Mouse (Mus musculus): ENCODE results near the gene Ckap5. TPM values are rescaled to one million over a fixed set of nuclear protein-coding genes. Genes with fewer than 3 reads are reported as not detected.

The Ckap5 gene
- polyA plus RNA-seq, 1 experiment from 2014 or later, result 153 TPM

DNA sequence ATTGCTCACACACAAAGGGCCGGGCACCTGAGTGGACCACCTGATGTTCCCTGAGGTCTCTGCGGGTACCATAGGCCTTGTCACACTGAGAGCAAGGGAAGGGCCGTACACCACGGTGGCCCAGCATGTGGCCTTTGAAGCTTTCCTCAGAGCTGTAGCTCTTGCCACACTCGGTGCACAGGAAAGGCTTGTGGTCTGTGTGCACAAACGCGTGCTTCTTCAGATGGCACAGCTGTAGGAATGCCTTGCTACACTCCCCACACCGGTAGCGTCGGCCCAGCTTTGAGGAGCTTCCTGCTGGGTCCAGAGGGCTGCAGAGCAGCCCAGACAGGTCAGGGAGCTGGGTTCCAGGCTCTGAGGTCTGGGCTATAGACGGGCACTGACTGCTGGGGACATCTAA lies 119.2 kb downstream of the Ckap5 start:
- Histone ChIP-seq H3K27ac (no peak overlapping the region), H3K4me2 (replicated peaks) (no peak overlapping the region), H3K9me3 (no peaks in the 10 kb centered on the region), H3K4me3 (replicated peaks) (no peak overlapping the region), H3K9ac (replicated peaks) (no peak overlapping the region), H3K36me3 (peaks cover 65% of the 10 kb centered on the region), H3K4me1 (replicated peaks) (peaks cover 14% of the 10 kb centered on the region), H3K27me3 (no peaks in the 10 kb centered on the region)
- WGBS, result 94% methylated on average over 11 of the region's 11 CpGs
- no peak for ATAC-seq

DNA sequence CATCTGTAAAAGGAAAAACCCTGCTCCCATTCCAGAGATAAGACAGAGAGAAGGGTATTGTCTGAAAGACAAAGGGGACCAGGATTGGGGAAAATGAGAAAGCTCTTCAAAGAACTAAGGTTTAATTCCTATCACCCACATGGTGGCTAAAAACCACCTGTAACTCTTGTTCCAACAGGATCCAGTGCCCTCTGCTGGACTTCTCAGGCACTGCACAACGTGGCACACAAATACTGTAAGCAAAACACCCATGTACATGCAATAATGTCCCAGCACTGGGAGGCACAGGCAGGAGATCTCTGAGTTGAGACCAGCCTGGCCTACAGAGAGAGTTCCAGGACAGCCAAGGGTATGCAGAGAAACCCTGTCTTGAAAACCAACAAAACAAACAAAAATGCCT lies 120.2 kb downstream of the Ckap5 start:
- ATAC-seq, result no peak
- Histone ChIP-seq H3K27ac (no peak overlapping the region), H3K4me3 (replicated peaks) (no peak overlapping the region), H3K27me3 (no peaks in the 10 kb centered on the region), H3K4me1 (replicated peaks) (peaks cover 22% of the 10 kb centered on the region), H3K9me3 (no peaks in the 10 kb centered on the region), H3K36me3 (peaks cover 61% of the 10 kb centered on the region), H3K4me2 (replicated peaks) (no peak overlapping the region), H3K9ac (replicated peaks) (no peak overlapping the region)
- WGBS, result 20% methylated on average over 1 of the region's 1 CpGs

DNA sequence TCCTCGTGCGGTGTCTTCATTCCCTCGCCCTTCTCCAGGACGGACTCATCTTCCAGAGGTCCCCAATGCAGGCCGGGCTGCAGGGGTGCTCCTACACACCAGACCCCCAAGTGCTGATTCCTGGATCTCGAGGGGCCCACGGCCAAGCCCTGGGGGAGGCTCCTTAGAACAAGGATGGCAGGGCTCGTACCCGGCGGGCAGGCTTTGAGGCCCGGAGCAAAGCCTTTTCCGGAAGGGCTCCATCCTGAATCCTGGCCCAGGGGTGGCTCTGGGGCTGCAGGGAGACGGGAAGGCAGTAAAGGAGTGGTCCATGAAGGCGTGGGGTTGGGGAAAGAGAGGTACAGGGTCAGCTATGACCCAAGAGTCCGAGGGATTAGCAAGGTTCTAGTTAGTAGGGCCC lies 122.6 kb downstream of the Ckap5 start:
- peak overlapping the region; percentile 91 for H3K4me3 ChIP-seq (replicated peaks)
- peaks cover 33% of the 10 kb centered on the region for H3K4me1 ChIP-seq (replicated peaks)
- peak; percentile 7; the same call in 1 of the 2 replicates for ATAC-seq
- H3K27ac ChIP-seq, result peak overlapping the region; percentile 85
- peaks cover 48% of the 10 kb centered on the region for H3K36me3 ChIP-seq
- H3K9ac ChIP-seq (replicated peaks), result peak overlapping the region; percentile 94
- WGBS, result 4% methylated on average over 15 of the region's 15 CpGs
- no peaks in the 10 kb centered on the region for H3K9me3 ChIP-seq
- H3K27me3 ChIP-seq, result no peaks in the 10 kb centered on the region
- peak overlapping the region; percentile 100 for H3K4me2 ChIP-seq (replicated peaks)

DNA sequence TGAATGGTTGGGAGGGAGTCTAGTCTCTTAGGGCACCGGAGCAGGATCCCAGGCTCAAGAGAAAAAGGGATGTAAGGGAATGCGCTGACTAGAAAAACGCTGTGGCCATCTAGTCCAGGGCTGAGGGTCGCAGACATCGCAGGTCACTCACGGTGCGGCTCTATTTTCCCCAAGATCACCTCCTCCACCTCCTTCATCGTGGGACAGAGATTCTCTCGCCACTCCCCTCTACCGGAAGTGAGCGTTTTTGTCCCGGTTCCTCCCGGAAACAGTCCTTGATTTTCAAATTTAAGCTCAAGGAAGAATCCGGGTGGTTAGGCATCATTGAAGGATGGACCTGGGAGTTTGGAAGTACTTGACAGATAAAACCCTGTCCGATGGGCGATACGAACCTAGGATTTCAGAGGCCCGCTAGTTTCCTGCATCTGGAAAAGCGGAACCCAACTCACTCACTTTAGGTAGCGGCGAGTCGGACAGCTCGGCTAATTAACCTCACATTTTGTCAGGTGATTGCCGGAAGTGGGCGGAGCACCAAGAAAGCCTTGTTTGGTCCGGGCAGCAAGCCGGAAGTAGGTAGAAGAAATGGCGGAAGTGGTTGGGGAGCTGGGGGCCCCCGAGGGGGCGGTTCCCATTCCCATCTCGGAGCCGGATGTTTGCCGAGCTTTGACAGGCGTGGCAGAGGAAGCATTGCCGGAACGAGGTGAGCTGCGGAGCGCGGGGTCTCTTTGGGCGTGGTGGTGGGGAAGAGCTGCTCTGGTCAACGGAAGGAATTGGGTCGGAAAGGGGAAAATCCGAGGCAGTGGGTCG lies 123.2 kb downstream of the Ckap5 start, which contains the start of the genes Zfp408 and Arhgap1:
TSS of gene Zfp408 (minus strand) at position 239 of the 807 bp plus-strand sequence.
TSS of gene Arhgap1 (plus strand) at position 308 of the 807 bp plus-strand sequence.
- WGBS, result under 1% methylated on average over 44 of the region's 44 CpGs
- H3K9ac ChIP-seq (replicated peaks), result peak within 1 kb of the TSS; percentile 94

DNA sequence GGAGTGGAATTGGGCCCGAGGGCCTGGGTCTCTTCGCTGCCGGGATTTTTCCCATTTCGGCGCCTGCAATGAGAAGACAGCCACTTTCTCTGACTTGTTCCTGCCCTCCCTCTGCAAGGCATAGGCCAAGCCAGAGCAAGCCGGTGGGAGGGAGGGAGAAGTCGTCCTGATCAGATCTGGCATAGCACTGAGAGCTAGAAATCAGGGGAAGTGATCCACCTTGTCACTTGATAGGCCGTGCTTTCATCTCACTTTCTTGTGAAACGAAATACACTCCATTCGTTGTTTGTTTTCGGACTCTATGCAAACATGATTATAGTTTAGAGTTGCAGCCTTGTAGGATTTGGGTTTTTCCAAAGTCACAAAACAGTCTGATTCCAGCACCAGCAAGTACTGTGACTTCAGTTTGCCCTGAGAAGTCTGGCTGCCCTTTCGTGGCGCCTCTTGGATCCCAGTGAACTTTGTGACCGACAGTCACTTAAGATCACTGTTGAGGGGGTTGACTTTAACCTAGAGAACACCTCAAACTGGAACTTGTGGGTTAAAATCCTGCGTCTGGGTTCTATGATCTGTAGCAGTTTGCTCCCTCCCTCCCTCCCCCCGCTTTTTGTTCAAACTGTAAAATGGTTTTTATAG lies 123.9 kb downstream of the Ckap5 start:
- H3K4me3 ChIP-seq (replicated peaks), result peak overlapping the region; percentile 91
- peak overlapping the region; percentile 100 for H3K4me2 ChIP-seq (replicated peaks)
- peaks cover 48% of the 10 kb centered on the region for H3K36me3 ChIP-seq
- no peaks in the 10 kb centered on the region for H3K9me3 ChIP-seq
- peak; percentile 71 for ATAC-seq
- H3K4me1 ChIP-seq (replicated peaks), result peaks cover 33% of the 10 kb centered on the region
- H3K27ac ChIP-seq, result peak overlapping the region; percentile 74
- H3K9ac ChIP-seq (replicated peaks), result peak overlapping the region; percentile 68
- WGBS, result 18% methylated on average over 16 of the region's 16 CpGs
- H3K27me3 ChIP-seq, result no peaks in the 10 kb centered on the region

More for the DNA sequence above, 123.2 kb downstream of the Ckap5 start, which contains the start of the genes Zfp408 and Arhgap1:
- no peaks in the 10 kb centered on the region for H3K9me3 ChIP-seq
- peaks cover 33% of the 10 kb centered on the region for H3K4me1 ChIP-seq (replicated peaks)
- ATAC-seq, result peak; percentile 95
- H3K27me3 ChIP-seq, result no peaks in the 10 kb centered on the region
- peak within 1 kb of the TSS; percentile 91 for H3K4me3 ChIP-seq (replicated peaks)
- H3K27ac ChIP-seq, result peak within 1 kb of the TSS; percentile 85
- peak within 1 kb of the TSS; percentile 100 for H3K4me2 ChIP-seq (replicated peaks)
- H3K36me3 ChIP-seq, result peaks cover 48% of the 10 kb centered on the region

DNA sequence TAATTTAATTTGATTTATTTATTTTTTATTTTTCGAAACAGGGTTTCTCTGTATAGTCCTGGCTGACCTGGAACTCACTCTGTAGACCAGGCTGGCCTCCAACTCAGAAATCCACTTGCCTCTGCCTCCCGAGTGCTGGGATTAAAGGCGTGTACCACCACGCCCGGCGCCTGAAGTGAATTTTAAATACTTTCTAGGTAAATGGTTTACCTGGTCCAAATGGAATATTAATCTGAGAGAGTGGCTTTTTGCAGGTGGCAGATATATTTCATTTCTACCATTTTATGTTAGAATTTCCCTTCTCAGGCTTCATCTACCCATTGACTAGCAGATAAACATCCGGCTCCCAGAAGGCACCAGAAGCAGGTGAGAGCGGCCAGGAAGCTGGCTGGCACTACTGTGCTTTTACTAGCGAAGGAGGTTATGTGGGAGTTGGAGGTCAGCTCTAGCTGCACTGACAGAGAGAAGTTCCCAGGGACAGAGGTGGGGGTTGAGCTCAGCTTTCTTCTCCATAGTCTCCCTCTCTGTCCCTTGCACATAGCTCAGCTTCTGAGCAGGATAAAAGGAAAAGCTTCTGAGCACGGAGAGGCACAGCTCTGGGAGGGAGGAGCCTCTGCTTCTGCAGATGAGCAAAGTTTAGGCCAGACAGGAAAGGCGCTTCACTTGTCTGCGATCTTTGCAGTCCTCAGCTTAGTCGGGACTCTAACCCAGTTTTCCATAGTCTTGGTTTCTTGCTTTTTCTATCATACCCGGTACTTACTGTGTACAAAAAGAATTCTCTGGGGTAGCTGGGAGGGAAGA lies 125.1 kb downstream of the Ckap5 start:
- WGBS, result 90% methylated on average over 14 of the region's 14 CpGs
- Histone ChIP-seq H3K27ac (no peak overlapping the region), H3K27me3 (no peaks in the 10 kb centered on the region), H3K9ac (replicated peaks) (no peak overlapping the region), H3K9me3 (no peaks in the 10 kb centered on the region), H3K4me2 (replicated peaks) (no peak overlapping the region), H3K36me3 (peaks cover 48% of the 10 kb centered on the region), H3K4me1 (replicated peaks) (peaks cover 33% of the 10 kb centered on the region), H3K4me3 (replicated peaks) (no peak overlapping the region)
- ATAC-seq, result no peak

DNA sequence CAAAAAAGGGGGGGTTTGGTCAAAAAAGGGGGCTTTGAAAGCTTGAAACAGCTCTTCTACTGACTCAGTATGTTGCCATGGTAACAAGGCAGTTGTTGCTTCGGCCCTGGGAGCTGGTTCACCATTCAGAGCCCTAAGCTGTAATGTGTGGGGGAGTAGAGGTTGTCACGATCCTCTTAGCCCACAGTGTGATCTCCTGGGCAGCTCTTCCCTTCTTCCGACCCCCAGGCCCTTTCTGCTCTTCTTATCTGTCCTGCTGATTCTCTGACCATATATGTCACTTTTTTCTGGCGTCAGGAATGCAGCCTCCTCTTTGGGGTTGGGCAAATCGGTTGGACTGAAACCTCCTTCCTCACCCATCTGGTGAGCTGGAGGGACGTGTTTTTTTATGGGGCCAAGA lies 126.3 kb downstream of the Ckap5 start:
- WGBS, result 44% methylated on average over 6 of the region's 6 CpGs
- no peak for ATAC-seq
- H3K27ac ChIP-seq, result no peak overlapping the region
- H3K4me2 ChIP-seq (replicated peaks), result no peak overlapping the region
- peaks cover 33% of the 10 kb centered on the region for H3K4me1 ChIP-seq (replicated peaks)
- H3K36me3 ChIP-seq, result peaks cover 48% of the 10 kb centered on the region
- no peaks in the 10 kb centered on the region for H3K27me3 ChIP-seq
- H3K9me3 ChIP-seq, result no peaks in the 10 kb centered on the region
- 0 out of 2 replicates have a peak overlapping the region, but pooled peaks have one; percentile 7 for H3K9ac ChIP-seq (replicated peaks)
- H3K4me3 ChIP-seq (replicated peaks), result no peak overlapping the region

DNA sequence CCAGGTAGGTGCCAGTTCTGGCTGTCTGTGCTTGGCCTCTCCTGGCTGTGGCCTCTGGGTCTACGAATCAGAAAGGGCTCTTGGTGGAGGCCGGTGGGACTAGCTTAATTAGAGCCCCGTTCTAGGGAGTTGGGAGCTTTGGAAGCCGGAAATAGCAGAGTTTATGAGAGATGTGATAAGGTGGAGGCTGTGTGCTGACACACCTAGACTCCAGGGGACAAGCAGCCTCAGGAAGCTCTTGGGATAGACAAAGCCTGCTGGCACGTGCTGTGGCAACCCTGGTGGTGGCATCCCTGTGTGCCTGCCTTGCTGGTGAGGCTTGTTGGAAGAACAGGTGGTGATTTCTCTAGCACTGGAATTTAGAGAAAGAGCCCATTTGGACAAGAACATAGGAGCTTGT lies 128.8 kb downstream of the Ckap5 start:
- Histone ChIP-seq H3K4me3 (replicated peaks) (no peak overlapping the region), H3K27ac (no peak overlapping the region), H3K9ac (replicated peaks) (no peak overlapping the region), H3K9me3 (no peaks in the 10 kb centered on the region), H3K4me2 (replicated peaks) (no peak overlapping the region), H3K27me3 (no peaks in the 10 kb centered on the region), H3K36me3 (peaks cover 70% of the 10 kb centered on the region), H3K4me1 (replicated peaks) (peaks cover 23% of the 10 kb centered on the region)
- WGBS, result 96% methylated on average over 5 of the region's 5 CpGs
- ATAC-seq, result no peak

DNA sequence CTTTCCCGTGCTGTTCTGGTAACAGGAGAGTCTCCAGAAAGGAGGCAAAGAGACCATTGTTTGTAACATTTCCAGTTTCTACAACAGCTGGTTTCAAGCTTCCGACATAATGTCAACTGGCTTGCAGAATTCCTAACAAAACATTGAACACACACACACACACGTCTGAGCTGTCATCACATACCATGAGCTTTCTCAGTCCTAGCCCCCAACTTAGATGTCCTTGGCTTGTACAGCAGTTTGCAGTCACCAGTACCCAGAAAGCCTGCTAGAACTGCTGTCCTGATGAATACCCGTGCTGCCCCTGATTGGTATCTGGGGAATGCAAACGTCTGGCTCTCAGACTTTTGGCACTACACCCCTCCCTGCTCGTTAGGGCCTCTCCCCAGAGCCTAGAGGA lies 129.3 kb downstream of the Ckap5 start:
- no peak for ATAC-seq
- peaks cover 72% of the 10 kb centered on the region for H3K36me3 ChIP-seq
- 80% methylated on average over 6 of the region's 6 CpGs for WGBS
- no peaks in the 10 kb centered on the region for H3K27me3 ChIP-seq
- no peaks in the 10 kb centered on the region for H3K9me3 ChIP-seq
- H3K4me1 ChIP-seq (replicated peaks), result peaks cover 19% of the 10 kb centered on the region
- H3K4me2 ChIP-seq (replicated peaks), result no peak overlapping the region
- no peak overlapping the region for H3K9ac ChIP-seq (replicated peaks)
- no peak overlapping the region for H3K4me3 ChIP-seq (replicated peaks)
- H3K27ac ChIP-seq, result no peak overlapping the region

DNA sequence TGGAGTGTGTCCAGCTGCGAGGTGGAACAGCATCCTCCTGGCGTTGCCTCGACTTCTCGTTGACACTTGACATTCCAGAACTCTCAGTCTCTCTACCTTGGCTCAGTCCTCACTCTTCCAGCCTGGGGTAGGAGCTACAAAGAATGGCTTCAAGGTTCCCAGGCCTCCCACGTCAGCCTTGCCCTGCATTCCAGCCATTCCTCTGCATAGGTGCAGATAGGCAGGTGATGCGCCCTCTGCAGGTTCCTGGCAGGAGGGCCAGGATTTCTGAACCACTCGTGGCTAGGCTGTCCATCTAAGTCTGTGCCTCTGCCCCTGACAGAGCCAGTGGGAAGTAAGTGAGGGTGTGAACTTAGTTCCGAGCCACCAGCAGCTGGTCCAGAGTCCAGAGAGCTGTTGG lies 130.2 kb downstream of the Ckap5 start:
- Histone ChIP-seq H3K4me3 (replicated peaks) (no peak overlapping the region), H3K27ac (no peak overlapping the region), H3K9me3 (no peaks in the 10 kb centered on the region), H3K27me3 (no peaks in the 10 kb centered on the region), H3K4me2 (replicated peaks) (no peak overlapping the region), H3K9ac (replicated peaks) (no peak overlapping the region), H3K36me3 (peaks cover 81% of the 10 kb centered on the region), H3K4me1 (replicated peaks) (peaks cover 11% of the 10 kb centered on the region)
- no peak for ATAC-seq
- 78% methylated on average over 8 of the region's 8 CpGs for WGBS

DNA sequence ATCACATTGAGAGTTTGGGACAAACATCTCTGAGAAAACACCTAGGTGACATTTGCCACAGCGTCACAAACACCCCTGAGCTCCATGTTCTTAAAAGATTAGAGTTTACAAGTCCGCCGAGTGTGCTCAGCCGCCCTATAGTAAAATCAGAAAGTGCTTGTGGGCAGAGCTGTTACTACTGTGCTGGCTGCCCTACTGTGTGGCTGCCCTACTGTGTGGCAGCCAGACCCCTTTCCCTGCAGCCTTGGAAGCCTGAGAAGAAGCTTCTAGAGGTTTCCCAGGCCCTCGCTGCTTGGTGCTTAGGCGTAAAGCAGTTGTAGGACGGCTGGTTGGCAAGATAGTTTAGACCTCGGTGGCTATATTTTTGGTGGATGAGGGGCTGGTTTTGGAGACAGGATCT lies 133.1 kb downstream of the Ckap5 start:
- 97% methylated on average over 8 of the region's 8 CpGs for WGBS
- no peak overlapping the region for H3K27ac ChIP-seq
- no peaks in the 10 kb centered on the region for H3K9me3 ChIP-seq
- no peaks in the 10 kb centered on the region for H3K27me3 ChIP-seq
- no peak overlapping the region for H3K4me2 ChIP-seq (replicated peaks)
- H3K9ac ChIP-seq (replicated peaks), result no peak overlapping the region
- ATAC-seq, result no peak
- H3K4me1 ChIP-seq (replicated peaks), result no peaks in the 10 kb centered on the region
- H3K36me3 ChIP-seq, result peaks cover 96% of the 10 kb centered on the region
- no peak overlapping the region for H3K4me3 ChIP-seq (replicated peaks)

DNA sequence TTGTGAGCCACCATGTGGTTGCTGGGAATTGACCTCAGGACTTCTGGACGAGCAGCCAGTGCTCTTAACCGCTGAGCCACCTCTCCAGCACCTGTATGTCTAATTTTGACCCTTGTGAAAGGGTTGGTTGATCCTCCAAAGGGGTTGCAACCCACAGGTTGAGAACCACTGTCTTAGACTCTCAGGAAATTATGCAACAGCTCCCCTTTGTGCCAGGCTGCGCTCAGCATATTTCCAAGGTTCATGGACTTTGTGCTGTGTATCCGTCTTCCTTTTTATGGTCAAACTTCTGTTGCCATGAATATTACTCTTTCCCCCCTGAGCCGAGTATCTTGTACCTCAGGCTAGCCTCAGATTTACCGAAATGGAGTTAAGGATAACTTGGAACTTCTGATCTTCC lies 134.4 kb downstream of the Ckap5 start:
- no peak overlapping the region for H3K9ac ChIP-seq (replicated peaks)
- no peaks in the 10 kb centered on the region for H3K4me1 ChIP-seq (replicated peaks)
- H3K27me3 ChIP-seq, result no peaks in the 10 kb centered on the region
- H3K4me3 ChIP-seq (replicated peaks), result no peak overlapping the region
- H3K9me3 ChIP-seq, result no peaks in the 10 kb centered on the region
- no peak overlapping the region for H3K27ac ChIP-seq
- no peak for ATAC-seq
- no peak overlapping the region for H3K4me2 ChIP-seq (replicated peaks)
- 95% methylated on average over 6 of the region's 6 CpGs for WGBS
- H3K36me3 ChIP-seq, result peaks cover 91% of the 10 kb centered on the region

All from midbrain, embryonic 13.5 days (tissue).